Mouse (Mus musculus) embryonic facial prominence, embryonic 13.5 days (tissue): ENCODE data around the gene Gm28557. TPM values are rescaled to one million over a fixed set of nuclear protein-coding genes. Genes with fewer than 3 reads are reported as not detected.
A peak's percentile ranks its signal among the peaks of the same experiment; 100 is the strongest.

ENCODE experiments used
- ATAC-seq: fragments of 200-750 bp; cut with Nextera tagmentation; 2 replicates; pipeline ENCODE4 v1.8.0; 2017; ENCODE audit warnings: low read depth; ENCODE audit not compliant: insufficient number of reproducible peaks, insufficient read depth, low FRiP score, low TSS enrichment
- H3K27ac ChIP-seq: fragments of 300-500 bp; sonication (generic); 2 replicates; pipeline ENCODE4 v1.5.1; 2015; ENCODE audit warnings: moderate library complexity, mild to moderate bottlenecking, inconsistent platforms
- H3K27me3 ChIP-seq: fragments of 300-500 bp; sonication (generic); 2 replicates; pipeline ENCODE4 v1.6.1; 2015; ENCODE audit warnings: mild to moderate bottlenecking, inconsistent platforms
- H3K36me3 ChIP-seq: fragments of 300-500 bp; sonication (generic); 2 replicates; pipeline ENCODE4 v1.6.1; 2015; ENCODE audit warnings: mild to moderate bottlenecking, inconsistent platforms
- H3K4me1 ChIP-seq: fragments of 300-500 bp; sonication (generic); 2 replicates; pipeline ENCODE4 v1.6.1; 2015; ENCODE audit warnings: inconsistent platforms
- H3K4me2 ChIP-seq: fragments of 300-500 bp; sonication (generic); 2 replicates; pipeline ENCODE4 v1.6.1; 2015; ENCODE audit warnings: moderate library complexity, mild to moderate bottlenecking, inconsistent platforms
- H3K4me3 ChIP-seq: fragments of 300-500 bp; sonication (generic); 2 replicates; pipeline ENCODE4 v1.5.1; 2015; ENCODE audit warnings: mild to moderate bottlenecking, inconsistent platforms
- H3K9ac ChIP-seq: fragments of 300-500 bp; sonication (generic); 2 replicates; pipeline ENCODE4 v1.6.1; 2015; ENCODE audit warnings: mild to moderate bottlenecking, inconsistent platforms
- H3K9me3 ChIP-seq: fragments of 300-500 bp; sonication (generic); 2 replicates; pipeline ENCODE4 v1.6.1; 2016; ENCODE audit warnings: inconsistent platforms
- WGBS: fragments of 180-500 bp; shearing (Covaris S2); methylation state at CpG from one replicate; pipeline ENCODE4 v1.1.7; 2015; ENCODE audit warnings: mixed read lengths; 5-methylcytosine and 5-hydroxymethylcytosine counted together
- polyA plus RNA-seq: library from polyadenylated mRNA; unstranded; fragments of >200 nt; fragmentation: Nextera tagmentation; extraction: Ambion mirVana; gene quantifications from 2 replicates; pipeline ENCODE4 v1.2.1, GENCODE M21; 2015

The Gm28557 gene
- polyA plus RNA-seq, 1 experiment from 2014 or later: 3.3 TPM

DNA sequence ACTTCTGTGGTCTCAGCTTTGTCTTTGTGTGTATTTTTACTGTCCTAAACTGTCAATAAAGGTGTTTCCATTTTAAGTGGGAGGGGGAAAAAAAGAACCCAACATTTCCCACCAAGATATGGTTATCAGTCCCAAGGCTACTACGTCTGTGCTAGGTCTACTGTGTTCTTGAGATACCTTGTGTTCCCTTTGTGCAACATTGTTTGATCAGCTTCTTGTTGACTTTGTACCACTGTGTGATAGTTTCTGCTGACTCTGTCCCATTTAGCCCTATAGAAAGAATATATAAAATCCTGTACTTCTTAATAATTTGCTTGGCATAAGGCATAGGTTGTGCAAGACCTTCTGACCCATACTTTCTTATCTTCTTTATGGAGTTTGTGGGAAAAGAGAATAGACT is 18.2 kb downstream of the Gm28557 start:
- 86% methylated on average over 1 of the region's 1 CpGs for whole genome bisulfite sequencing
- H3K9me3 ChIP-seq: no peaks in the 10 kb centered on the region

DNA sequence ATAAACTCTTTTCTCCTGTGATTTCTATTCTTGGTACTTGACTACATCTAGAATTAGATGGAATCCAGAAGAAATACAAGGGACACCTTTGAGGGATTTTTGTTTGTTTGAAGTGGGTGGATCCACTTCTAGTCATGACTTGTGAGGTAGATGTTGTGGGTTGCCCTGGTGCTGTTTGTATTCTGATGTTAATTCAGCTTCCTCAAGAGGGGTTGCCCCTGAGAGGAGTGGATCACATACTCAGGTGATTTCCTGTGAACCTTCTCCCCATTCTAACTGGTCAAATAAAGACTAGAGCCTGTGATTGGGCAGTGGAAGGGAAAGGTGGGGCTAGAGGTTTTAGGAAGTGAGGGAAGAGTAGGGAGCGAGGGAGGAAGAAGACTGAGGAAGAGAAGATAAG is 26.5 kb downstream of the Gm28557 start:
- no peak for ATAC-seq
- Histone ChIP-seq H3K4me3 (peak overlapping the region; percentile 67), H3K9ac (peak overlapping the region; percentile 81), H3K4me1 (peaks cover 8% of the 10 kb centered on the region; the same call in 1 of the 2 replicates), H3K27ac (peak overlapping the region; percentile 91), H3K27me3 (no peaks in the 10 kb centered on the region), H3K36me3 (peaks cover 21% of the 10 kb centered on the region), H3K4me2 (peak overlapping the region; percentile 65), H3K9me3 (peaks cover 6% of the 10 kb centered on the region)
- 68% methylated on average over 1 of the region's 1 CpGs for whole genome bisulfite sequencing

More for the DNA sequence above, 18.2 kb downstream of the Gm28557 start:
- H3K4me1 ChIP-seq: no peaks in the 10 kb centered on the region
- no peak overlapping the region for H3K27ac ChIP-seq
- no peak for ATAC-seq
- no peak overlapping the region for H3K4me3 ChIP-seq
- no peak overlapping the region for H3K4me2 ChIP-seq
- no peak overlapping the region for H3K9ac ChIP-seq
- H3K36me3 ChIP-seq: no peaks in the 10 kb centered on the region
- H3K27me3 ChIP-seq: no peaks in the 10 kb centered on the region

DNA sequence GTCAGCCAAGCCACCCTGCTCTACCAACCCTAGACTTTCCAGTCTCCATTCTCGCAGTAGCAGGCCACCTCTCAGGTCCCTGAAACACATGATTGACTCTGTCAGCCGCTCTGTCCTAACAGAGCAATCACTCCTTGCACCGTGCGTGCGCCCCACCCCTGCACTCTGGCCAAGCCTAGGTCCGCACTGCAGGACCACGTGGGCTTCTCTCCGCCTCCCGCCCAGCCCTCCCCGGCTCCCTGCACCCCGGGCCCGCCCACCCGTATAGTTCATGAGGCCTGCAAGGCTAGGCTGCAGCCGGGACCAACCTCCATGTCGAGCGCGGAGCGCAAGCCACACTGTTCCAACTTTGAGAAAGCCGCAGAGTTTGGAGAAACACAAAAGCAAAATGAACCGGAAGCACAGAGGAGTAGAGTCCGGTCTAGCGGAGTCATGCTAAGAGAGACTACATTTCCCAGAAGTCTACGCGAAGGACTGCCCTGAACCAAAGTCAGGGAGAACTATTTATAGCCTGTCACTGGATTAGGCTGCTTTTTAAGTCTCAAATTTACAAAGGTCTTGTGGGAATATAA is 27.2 kb downstream of the Gm28557 start:
- Histone ChIP-seq H3K27ac (peak overlapping the region; percentile 91), H3K4me3 (peak overlapping the region; percentile 67), H3K27me3 (no peaks in the 10 kb centered on the region), H3K9me3 (peaks cover 11% of the 10 kb centered on the region), H3K9ac (peak overlapping the region; percentile 81), H3K36me3 (peaks cover 26% of the 10 kb centered on the region), H3K4me1 (peaks cover 8% of the 10 kb centered on the region; the same call in 1 of the 2 replicates), H3K4me2 (peak overlapping the region; percentile 65)
- peak; percentile 96 for ATAC-seq
- under 1% methylated on average over 24 of the region's 24 CpGs for WGBS

GRCm38 (mm10) chr13:67077244-67077643 is 31.2 kb downstream of the Gm28557 start:
- no peak for ATAC-seq
- H3K4me1 ChIP-seq: peaks cover 8% of the 10 kb centered on the region; the same call in 1 of the 2 replicates
- 98% methylated on average over 2 of the region's 2 CpGs for WGBS
- no peak overlapping the region for H3K27ac ChIP-seq
- H3K36me3 ChIP-seq: peaks cover 58% of the 10 kb centered on the region
- no peaks in the 10 kb centered on the region for H3K27me3 ChIP-seq
- no peak overlapping the region for H3K4me3 ChIP-seq
- no peak overlapping the region for H3K9ac ChIP-seq
- no peak overlapping the region for H3K4me2 ChIP-seq
- H3K9me3 ChIP-seq: peaks cover 28% of the 10 kb centered on the region

DNA sequence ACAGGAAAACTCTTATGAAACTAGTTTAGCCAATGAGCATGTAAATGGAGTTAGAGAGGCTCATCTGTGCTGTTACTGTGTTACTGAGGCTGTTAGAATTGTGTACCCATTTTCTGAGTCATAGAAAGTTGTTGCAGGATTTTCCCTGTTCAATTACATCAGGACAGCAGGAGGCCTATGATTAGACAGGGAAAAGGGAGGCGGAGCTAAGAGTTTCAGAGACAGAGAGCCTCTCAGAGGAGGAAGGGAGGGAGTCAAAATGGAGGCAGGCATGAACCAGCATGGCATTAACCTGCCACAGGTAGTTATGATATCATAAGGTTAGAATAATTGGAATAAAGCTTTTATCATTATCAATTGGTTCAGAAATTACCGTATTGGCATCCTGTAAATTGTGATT is 35.6 kb downstream of the Gm28557 start:
- no peak overlapping the region for H3K27ac ChIP-seq
- WGBS: 94% methylated on average over 2 of the region's 2 CpGs
- H3K27me3 ChIP-seq: no peaks in the 10 kb centered on the region
- H3K9ac ChIP-seq: no peak overlapping the region
- H3K36me3 ChIP-seq: peaks cover 75% of the 10 kb centered on the region
- ATAC-seq: no peak
- no peaks in the 10 kb centered on the region for H3K4me1 ChIP-seq
- no peak overlapping the region for H3K4me2 ChIP-seq
- H3K4me3 ChIP-seq: no peak overlapping the region
- peaks cover 58% of the 10 kb centered on the region for H3K9me3 ChIP-seq

DNA sequence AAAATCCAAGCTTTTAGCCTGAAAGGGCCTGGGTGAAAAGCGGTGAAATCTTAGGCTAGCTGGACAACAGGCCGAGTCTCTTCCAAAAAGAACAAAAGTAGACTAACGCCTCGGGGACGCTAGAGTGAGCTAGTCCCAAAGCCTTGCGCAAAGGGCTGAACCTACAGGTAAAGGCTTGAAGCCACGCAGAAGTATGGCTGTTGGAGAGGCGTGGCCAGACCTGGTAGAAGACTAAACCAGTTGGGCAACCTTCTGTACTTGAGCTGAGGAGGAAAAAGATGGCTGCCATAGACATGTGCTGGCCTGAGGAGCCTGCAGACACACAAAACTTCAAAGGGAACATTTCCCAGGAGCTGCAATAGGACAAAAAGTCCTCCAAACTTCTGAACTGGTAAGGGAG is 43.0 kb downstream of the Gm28557 start:
- Histone ChIP-seq H3K27me3 (no peaks in the 10 kb centered on the region), H3K27ac (no peak overlapping the region), H3K9ac (no peak overlapping the region), H3K9me3 (peaks cover 27% of the 10 kb centered on the region), H3K4me2 (no peak overlapping the region), H3K36me3 (peaks cover 29% of the 10 kb centered on the region), H3K4me3 (no peak overlapping the region), H3K4me1 (no peaks in the 10 kb centered on the region)
- ATAC-seq: no peak
- WGBS: 79% methylated on average over 8 of the region's 8 CpGs

- Histone ChIP-seq H3K9ac (no peak overlapping the region), H3K27me3 (no peaks in the 10 kb centered on the region), H3K36me3 (peaks cover 5% of the 10 kb centered on the region; the same call in 1 of the 2 replicates), H3K9me3 (peaks cover 4% of the 10 kb centered on the region), H3K4me2 (no peak overlapping the region), H3K4me1 (peaks cover 4% of the 10 kb centered on the region; the same call in 1 of the 2 replicates), H3K27ac (no peak overlapping the region), H3K4me3 (no peak overlapping the region)
- WGBS: 57% methylated on average over 7 of the region's 7 CpGs
- no peak for ATAC-seq
Measured at GRCm38 (mm10) chr13:67062427-67062826, 46.0 kb downstream of the Gm28557 start.

GRCm38 (mm10) chr13:67060786-67061358 is 47.5 kb downstream of the Gm28557 start, which contains the start of gene Zfp712:
Zfp712 (minus strand) TSS chr13:67061170.
- peak within 1 kb of the TSS; percentile 91 for H3K27ac ChIP-seq
- peak within 1 kb of the TSS; percentile 71 for H3K4me3 ChIP-seq
- ATAC-seq: peak; percentile 92
- no peaks in the 10 kb centered on the region for H3K9me3 ChIP-seq
- H3K9ac ChIP-seq: peak within 1 kb of the TSS; percentile 83
- peak within 1 kb of the TSS; percentile 79 for H3K4me2 ChIP-seq
- no peaks in the 10 kb centered on the region for H3K27me3 ChIP-seq
- H3K36me3 ChIP-seq: no peaks in the 10 kb centered on the region
- peaks cover 4% of the 10 kb centered on the region; the same call in 1 of the 2 replicates for H3K4me1 ChIP-seq
- under 1% methylated on average over 27 of the region's 27 CpGs for whole genome bisulfite sequencing

GRCm38 (mm10) chr13:67060161-67060785 is 48.1 kb downstream of the Gm28557 start:
- Histone ChIP-seq H3K36me3 (no peaks in the 10 kb centered on the region), H3K4me3 (peak overlapping the region; percentile 71), H3K4me2 (peak overlapping the region; percentile 79), H3K4me1 (peaks cover 4% of the 10 kb centered on the region; the same call in 1 of the 2 replicates), H3K27me3 (no peaks in the 10 kb centered on the region), H3K27ac (peak overlapping the region; percentile 91), H3K9ac (peak overlapping the region; percentile 83), H3K9me3 (no peaks in the 10 kb centered on the region)
- 3% methylated on average over 12 of the region's 12 CpGs for WGBS
- ATAC-seq: peak; percentile 20; the same call in 1 of the 2 replicates
